Mouse (Mus musculus) CD8-positive naive resting alpha-beta T cell, adult 57 days (primary cell): ENCODE measurements around the gene Gm3139. TPM values are rescaled to one million over a fixed set of nuclear protein-coding genes. Genes with fewer than 3 reads are reported as not detected.

ENCODE experiments used
- total RNA-seq: library from RNA; stranded (reverse); gene quantifications from one replicate; pipeline ENCODE4 v1.2.4, GENCODE M21; 2023

The Gm3139 gene
- total RNA-seq: not detected

GRCm38 (mm10) chr5:94525987-94526386 lies at the start of gene Gm3139:
Gm3139 (plus strand) TSS chr5:94526287.

Other genes starting within 250 kb of the Gm3139 start
- not detected for gene A430089I19Rik, start 219.5 kb upstream of the Gm3139 start, total RNA-seq
- gene Gm6502, start 211.9 kb upstream of the Gm3139 start, total RNA-seq: not detected
- gene AA792892, start 186.5 kb upstream of the Gm3139 start, total RNA-seq: 0.34 TPM
- not detected for gene Gm7682, start 80.5 kb upstream of the Gm3139 start, total RNA-seq
- gene Gm3147, start 90.1 kb downstream of the Gm3139 start, total RNA-seq: not detected
- not detected for gene Gm6509, start 97.7 kb downstream of the Gm3139 start, total RNA-seq
- gene Gm6205, start 122.1 kb downstream of the Gm3139 start, total RNA-seq: not detected